Mouse (Mus musculus) R1 (cell line): ENCODE results near the gene Cdr2.
"Not testable (repeated sequence)": the region's sequence is repeated elsewhere in the genome, so short reads cannot be mapped to it uniquely, and the experiment has no call there.

ENCODE experiments used
- DNase-seq: peaks from one replicate; pipeline ENCODE4 v3.0.0-alpha.2; 2018; ENCODE audit warnings: low read depth, low spot score

Cdr2 gene

GRCm38 (mm10) chr7:120972471-120972870 is 9.6 kb downstream of the Cdr2 start:
- not testable (repeated sequence) for DNase-seq

GRCm38 (mm10) chr7:120970112-120970511 is 12.0 kb downstream of the Cdr2 start:
- DNase-seq: no peak

DNA sequence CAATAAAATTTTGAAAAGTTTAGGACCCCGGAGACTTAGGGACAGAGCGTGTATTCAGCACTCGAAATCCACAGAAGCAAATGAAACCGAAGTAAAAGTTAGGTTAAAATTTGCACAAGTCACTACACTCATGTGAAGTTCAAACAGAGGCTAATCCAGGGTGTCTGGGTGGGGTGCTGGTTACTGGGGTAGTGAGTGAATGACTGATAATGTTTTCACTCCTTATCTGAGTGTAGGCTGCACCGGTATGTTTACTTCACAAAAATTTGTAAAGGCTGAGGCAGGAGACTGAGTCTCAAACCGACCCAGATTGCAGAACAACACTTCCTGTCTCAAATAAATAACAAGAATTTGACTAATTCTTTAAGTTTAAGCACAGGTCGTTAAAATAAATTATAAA is 12.9 kb downstream of the Cdr2 start:
- no peak for DNase-seq

GRCm38 (mm10) chr7:120963126-120963525 is 19.0 kb downstream of the Cdr2 start:
- no peak for DNase-seq

DNA sequence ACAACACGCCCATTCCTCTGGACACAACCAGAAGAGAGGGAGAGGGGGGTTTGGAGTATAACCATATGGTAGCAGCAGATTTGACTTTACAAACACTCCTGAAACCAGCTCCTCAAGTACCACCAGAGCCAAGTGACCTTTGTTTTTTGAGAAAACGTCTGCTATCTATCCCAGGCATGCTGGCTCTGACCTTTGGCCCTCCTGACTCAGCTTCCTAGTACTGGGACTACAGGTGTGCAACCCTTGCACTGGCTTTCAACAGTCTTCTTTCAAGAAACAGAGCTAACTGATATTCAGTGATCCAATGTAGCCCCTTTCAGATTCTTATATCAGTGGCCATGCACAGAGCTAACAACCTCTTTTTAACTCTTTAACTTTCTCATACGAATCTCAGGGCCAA is 20.2 kb downstream of the Cdr2 start:
- DNase-seq: no peak

- no peak for DNase-seq
Measured at GRCm38 (mm10) chr7:120960601-120961000, 21.5 kb downstream of the Cdr2 start.

GRCm38 (mm10) chr7:120960116-120960515 is 22.0 kb downstream of the Cdr2 start:
- no peak for DNase-seq

- DNase-seq: not testable (repeated sequence)
Measured at GRCm38 (mm10) chr7:120953591-120953990, 28.5 kb downstream of the Cdr2 start.

GRCm38 (mm10) chr7:120943936-120944509 is 38.1 kb downstream of the Cdr2 start:
- no peak for DNase-seq

GRCm38 (mm10) chr7:120942506-120942905 is 39.6 kb downstream of the Cdr2 start:
- DNase-seq: no peak

DNA sequence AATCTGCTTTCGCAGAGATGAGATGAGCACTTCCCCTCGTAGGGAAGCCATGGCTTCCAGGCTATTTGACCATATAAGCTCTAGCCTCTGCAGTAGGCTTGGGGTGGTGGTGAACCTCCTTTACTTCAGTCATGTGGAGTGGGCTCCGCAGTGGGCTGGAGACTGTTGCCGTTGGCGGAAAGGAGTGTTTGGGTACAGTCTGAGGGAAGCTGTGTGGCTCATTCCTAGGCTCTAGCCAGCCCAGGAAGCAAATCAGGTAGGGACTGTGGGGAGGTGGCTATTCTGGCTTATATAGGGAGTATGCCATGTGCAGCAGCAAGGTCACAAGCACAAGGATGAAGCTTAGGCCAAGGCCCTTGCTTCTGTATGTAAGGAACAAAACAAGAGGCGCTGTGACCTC is 40.9 kb downstream of the Cdr2 start:
- no peak for DNase-seq

GRCm38 (mm10) chr7:120940343-120940742 is 41.8 kb downstream of the Cdr2 start:
- no peak for DNase-seq

GRCm38 (mm10) chr7:120938206-120938605 is 43.9 kb downstream of the Cdr2 start:
- no peak for DNase-seq

DNA sequence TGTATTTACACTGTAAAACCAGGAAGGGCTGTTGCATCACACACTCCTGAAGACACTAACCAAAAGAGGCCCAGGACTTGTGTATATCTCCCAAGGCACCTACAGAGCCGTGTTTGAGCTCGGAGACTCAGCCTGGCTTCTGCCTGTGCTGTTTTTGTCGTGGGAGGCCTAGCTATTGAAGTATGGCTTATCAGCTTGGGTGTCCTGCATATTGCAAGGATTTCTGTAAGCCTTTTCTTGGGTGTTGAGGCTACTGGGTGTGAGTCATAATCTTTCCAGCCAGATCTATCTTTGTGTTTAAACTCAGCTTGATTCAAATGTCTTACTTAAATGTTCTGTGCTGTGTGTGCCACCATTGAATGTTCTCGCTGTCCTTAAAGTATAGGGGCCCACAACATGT is 45.6 kb downstream of the Cdr2 start:
- DNase-seq: no peak

DNA sequence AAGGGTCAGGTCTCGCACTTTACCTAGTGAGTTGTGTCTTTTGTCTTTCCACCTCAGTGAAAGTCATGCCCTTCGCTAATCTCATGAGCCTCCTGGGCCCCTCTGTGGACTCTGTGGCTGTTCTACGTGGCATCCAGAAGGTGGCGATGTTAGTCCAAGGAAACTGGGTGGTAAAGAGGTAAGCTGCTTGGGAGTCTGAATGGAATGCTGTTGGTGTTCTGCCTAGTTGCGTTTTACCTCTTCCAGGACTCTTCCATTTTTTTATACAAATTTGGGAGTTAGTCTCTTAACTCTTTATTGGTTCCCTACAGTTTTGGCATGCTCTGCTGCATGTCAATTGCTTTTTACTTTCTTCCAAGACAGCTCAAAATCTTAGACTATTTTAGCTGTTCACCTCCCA is 47.4 kb downstream of the Cdr2 start:
- DNase-seq: peak; percentile 78

GRCm38 (mm10) chr7:120933680-120934195 is 48.4 kb downstream of the Cdr2 start:
- no peak for DNase-seq

- DNase-seq: no peak
Measured at GRCm38 (mm10) chr7:120933110-120933509, 49.0 kb downstream of the Cdr2 start.

GRCm38 (mm10) chr7:120918526-120918962 is 63.6 kb downstream of the Cdr2 start:
- DNase-seq: peak; percentile 81

GRCm38 (mm10) chr7:120917592-120918461 is 64.3 kb downstream of the Cdr2 start, which contains the start of gene Polr3e:
Polr3e (plus strand) TSS chr7:120917744.
- peak; percentile 95 for DNase-seq

- DNase-seq: no peak
Measured at GRCm38 (mm10) chr7:120917279-120917591, 64.9 kb downstream of the Cdr2 start.

DNA sequence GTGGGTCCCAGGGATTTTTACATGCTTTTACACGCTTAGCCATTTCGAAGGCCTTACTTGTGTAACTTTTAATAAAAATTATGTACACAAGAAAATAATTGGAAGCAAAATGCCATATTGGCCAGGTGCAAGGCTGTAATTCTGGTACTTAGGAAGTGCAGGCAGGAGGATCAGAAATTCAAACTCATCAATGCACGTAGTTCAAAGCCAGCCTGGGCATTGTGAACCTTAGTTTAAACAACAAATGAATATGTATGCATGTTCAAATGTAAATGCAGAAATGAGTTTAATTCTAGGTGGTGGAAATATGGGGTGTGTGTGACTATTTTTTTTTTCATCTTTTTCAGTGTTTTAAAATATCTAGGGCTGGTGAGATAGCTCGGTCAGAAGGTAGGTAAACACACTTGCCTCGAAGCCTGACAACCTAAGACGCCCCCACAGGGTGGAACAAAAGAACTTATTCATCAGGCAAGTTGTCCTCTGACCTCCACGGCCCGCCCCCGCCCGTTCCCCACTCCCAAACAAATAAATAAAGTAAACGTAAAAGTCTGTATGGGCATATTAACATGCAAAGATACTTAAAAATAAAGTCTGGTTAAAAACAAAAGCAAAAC is 65.7 kb downstream of the Cdr2 start:
- peak; percentile 42 for DNase-seq

DNA sequence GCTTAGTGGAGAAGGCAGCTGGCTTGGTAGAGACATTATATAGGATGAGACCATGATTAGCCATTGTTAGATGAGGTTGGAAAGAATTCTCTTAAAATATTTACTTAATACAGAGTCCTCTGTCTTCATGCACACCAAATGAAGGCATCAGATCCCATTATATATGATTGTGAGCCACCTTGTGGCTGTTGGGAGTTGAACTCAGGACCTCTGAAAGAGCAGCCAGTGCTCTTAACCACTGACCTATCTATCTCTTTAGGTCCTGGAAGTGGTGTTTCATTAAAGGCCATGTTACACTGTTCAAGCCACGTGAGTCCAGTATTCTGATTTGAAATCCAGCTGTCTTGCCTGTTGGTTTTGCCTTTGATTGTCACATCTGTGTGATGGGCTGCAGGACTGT is 68.8 kb downstream of the Cdr2 start:
- DNase-seq: no peak

DNA sequence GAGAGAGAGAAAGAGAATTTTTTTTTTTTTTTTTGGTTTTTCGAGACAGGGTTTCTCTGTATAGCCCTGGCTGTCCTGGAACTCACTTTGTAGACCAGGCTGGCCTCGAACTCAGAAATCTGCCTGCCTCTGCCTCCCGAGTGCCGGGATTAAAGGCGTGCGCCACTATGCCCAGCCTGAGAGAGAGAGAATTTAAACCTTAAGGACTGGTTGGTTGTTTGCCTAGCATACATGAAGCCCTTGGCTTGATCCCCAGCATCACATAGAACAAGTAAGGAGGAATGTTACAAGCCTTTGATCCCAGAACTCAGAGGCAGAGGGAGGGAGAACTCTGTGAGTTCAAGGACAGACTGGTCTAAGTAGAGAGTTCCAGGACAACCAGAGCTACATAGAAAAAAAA is 70.8 kb downstream of the Cdr2 start:
- peak; percentile 27 for DNase-seq
